Mouse (Mus musculus) testis, adult 2 months (tissue): ENCODE measurements around the gene Sema6d.

Experiments used
- CTCF ChIP-seq: fragments of 200-500 bp; IDR thresholded peaks from 2 replicates; pipeline ENCODE4 v1.5.1; 2012; ENCODE audit warnings: low read depth, mild to moderate bottlenecking, inconsistent platforms, low read length, moderate library complexity; ENCODE audit not compliant: control insufficient read depth, insufficient read depth, insufficient replicate concordance
- POLR2A ChIP-seq: fragments of 200-500 bp; IDR thresholded peaks from 2 replicates; pipeline ENCODE4 v1.6.1; 2012; ENCODE audit warnings: low read depth, mild to moderate bottlenecking, inconsistent platforms, low read length, moderate library complexity; ENCODE audit not compliant: control insufficient read depth

DNA sequence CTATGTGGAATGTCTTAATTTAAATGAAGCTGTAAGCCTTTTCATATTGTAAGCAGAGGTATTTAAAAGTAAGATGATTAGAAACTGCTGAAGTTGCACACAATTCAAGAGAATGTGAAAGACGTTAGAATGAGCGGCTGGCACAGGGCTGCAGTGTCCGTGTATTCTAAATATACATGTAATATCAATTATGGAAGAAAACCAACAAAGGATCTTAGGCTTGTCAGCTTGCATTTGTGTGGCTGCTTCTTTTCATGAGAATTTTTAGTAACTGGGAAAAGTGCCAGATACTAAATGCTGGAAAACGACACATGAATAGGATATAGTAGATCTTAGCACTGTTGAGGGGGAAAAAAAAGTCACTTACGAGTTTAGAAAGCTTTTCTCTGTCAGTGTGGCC is 11.8 kb downstream of the Sema6d start:
- TF ChIP-seq POLR2A (no peak), CTCF (no peak)
